Mouse (Mus musculus): ENCODE results near the gene Oasl1.

DNA sequence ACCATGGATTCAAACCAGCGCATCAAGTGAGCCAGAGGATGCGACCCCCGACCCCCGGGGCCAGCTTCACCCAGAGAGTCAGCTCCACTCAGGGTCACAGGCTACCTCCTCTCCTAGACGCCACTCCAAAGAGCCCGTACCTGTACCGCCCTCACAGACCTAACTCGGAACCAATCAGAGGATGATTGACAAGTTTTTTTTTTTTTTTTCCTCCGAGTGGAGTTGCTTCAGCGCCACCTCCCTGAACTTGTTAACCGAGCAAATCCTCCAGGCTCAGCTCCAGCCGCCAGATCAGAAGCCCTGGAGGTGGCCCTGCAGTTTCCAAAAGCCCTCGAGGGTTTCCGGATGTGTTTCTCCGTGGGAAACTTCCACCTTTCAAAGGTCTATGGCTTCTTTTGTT lies 59.0 kb downstream of the Oasl1 start:
- TF ChIP-seq POLR2A (IDR thresholded peaks at IDR 0.05; ENCODE audit: low read depth, low read length) (no peak), CTCF (IDR thresholded peaks at IDR 0.05; ENCODE audit: borderline replicate concordance, insufficient read depth, low read length) (no peak)

All from embryonic fibroblast, embryonic 13.5 days (primary cell).